Mouse (Mus musculus) neutrophil, adult 5-6 weeks (primary cell): ENCODE results near the gene Cfap97d1. TPM values are rescaled to one million over a fixed set of nuclear protein-coding genes. Genes with fewer than 3 reads are reported as not detected.
A peak's percentile ranks its signal among the peaks of the same experiment; 100 is the strongest.
"Not testable (repeated sequence)": the region's sequence is repeated elsewhere in the genome, so short reads cannot be mapped to it uniquely, and the experiment has no call there.

Experiments
- ATAC-seq: fragments of 151-379, 151-347 bp; 2 replicates; pipeline ENCODE4 v1.8.0; 2017; ENCODE audit warnings: mild to moderate bottlenecking, moderate TSS enrichment; ENCODE audit not compliant: insufficient number of reproducible peaks, poor library complexity, low FRiP score, severe bottlenecking; ENCODE audit errors: extremely low read depth
- total RNA-seq: library from RNA; stranded (forward); fragments of 200-1000 nt; gene quantifications from 2 replicates; pipeline ENCODE4 v1.2.3, GENCODE M21; 2017

Gene Cfap97d1
- total RNA-seq, 1 experiment from 2014 or later, result not detected

DNA sequence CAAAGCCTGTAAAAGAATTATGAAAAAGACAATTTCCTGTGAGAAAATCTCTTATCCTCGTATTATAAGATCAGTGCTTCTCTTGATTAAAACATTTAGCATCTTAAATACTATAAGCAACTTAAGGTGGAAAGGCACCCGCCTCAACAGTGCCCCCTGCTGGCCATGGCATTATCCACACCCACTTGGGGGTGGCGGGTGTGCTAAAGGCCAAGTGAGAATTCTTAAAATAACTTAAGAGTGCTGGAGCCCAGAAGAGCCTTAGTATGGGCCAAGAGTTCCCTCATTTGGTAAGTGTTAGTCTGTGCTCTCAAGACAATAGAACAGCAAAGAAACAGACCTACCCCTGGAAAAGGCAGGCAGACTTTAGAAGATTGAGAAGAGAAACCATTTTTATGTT lies 12.7 kb upstream of the Cfap97d1 start:
- no peak for ATAC-seq

DNA sequence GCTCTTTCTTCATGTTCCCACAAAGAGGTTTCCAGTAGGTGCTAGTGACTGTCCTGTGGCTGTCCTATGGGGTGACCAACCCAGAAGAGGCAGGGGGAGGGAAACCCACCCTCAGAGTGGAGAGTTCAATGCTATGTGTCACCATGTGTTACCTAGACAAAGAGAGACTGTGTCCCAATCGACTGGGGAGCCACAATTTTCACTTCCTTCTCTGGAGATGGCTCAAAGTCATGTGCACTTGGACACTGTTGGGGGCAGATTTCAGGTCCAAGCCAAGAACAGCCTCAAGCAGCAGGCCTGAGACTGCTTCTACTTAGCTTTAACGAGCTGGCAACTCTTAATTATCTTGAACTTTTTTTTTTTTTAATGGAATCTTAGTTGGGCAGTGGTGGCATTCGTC lies 12.0 kb upstream of the Cfap97d1 start:
- ATAC-seq, result no peak

DNA sequence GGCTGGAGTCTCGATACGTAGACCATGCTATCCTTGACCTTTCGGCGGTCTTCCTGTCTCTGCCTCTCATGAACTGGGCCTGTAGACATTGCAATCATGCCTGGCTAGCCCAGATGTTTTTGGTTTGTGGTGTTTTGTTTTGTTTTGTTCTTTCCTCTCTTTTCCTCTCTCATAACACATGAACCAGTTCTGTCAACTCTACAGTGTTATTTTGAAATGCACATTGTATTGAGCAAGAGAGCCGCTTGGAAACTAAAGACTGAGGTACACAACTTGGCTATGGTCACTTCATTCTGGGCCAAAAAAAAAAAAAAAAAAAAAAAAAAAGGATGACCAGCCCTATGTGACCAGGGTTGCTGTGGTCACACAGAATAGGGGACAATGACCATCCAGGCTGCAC lies 11.4 kb upstream of the Cfap97d1 start:
- no peak for ATAC-seq

DNA sequence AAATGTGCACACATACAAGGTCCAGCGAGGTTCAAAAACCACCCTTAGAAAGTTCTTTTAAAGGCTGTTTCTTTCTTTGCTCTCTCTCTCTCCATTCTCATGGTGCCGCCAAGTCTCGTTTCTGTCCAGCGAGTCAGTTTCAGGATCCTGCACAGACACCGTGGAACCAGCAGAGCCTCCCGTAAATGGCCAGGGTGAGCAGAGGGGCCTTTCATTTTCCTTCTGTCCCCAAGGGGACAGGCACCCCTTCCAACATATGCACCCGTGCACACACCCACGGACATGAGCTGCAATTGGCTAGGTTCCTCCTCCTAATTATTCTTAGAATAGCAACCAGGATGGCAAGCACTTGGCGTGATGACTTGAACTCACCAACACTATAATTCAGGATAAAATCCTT lies 10.6 kb upstream of the Cfap97d1 start:
- no peak for ATAC-seq

DNA sequence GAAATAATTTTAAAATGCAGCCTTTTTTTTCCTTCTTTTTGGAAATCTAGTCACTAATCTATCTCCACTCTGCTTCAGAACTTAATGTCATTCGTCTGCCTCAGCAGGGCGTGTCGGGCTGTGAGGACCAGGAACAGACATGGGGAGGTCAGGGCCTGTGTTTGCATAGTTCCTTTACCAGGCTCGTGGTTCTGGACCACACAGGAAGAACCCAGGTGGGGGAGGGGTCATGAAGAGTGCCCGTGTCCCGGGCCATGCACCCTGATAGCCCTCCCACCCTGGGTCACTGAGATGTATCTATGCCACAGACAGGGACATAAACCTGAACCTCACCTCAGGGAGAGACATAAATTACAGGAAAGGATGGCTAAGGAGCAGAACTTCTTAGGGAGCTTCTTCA lies 9.9 kb upstream of the Cfap97d1 start:
- no peak for ATAC-seq

DNA sequence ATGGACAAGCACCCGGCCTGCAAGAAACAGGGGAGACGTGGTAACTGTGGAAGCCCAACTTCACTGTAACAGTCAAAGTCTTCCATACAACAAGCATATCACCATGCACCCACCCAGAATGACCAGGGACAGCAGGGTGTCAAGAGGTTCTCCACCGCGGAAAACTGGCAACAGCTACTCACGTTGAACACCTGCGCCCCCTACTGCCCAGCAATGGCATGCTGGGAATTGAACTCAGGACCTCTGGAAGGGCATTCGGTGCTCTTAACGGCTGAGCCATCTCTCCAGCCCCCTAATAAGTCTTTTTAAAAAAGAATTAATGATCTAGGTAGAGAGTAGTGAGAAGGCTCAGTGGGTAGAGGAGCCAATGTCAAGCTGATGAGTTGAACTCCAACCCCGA lies 9.2 kb upstream of the Cfap97d1 start:
- no peak for ATAC-seq

DNA sequence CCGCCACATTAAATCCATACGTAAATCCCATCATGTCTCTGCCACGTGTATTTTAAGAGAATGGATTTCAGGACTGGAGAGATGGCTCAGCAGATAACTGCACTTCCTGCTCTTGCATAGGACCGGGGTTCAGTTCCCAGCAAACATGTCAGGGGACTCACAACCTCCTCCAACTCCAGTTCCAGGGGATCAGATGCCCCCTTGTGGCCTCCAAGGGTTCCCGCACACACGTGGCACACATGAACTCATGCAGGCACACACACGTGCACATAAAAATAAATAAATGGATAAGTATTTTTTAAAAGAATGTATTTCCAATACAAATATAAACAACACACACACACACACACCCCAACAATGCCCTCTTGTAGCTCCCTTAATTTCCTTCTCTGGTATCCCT lies 7.1 kb upstream of the Cfap97d1 start:
- ATAC-seq, result no peak

DNA sequence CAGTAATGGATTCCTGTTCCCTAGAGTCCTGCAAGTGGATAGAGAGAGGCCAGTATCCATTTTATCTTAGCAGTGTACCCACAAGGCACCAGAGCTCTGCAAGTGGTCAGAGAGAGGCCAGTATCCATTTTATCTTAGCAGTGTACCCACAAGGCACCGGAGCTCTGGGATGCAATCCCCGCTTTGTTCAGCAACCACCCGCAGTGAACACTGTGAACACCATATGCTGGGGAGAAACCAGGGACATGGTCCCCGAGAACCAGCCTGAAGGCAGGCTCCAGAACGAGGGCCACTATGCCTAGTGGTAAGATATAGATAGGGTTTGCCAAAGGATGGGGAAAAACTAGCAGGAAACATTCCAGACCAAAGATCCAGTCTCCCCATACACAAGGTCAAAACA lies 4.9 kb upstream of the Cfap97d1 start:
- ATAC-seq, result no peak

DNA sequence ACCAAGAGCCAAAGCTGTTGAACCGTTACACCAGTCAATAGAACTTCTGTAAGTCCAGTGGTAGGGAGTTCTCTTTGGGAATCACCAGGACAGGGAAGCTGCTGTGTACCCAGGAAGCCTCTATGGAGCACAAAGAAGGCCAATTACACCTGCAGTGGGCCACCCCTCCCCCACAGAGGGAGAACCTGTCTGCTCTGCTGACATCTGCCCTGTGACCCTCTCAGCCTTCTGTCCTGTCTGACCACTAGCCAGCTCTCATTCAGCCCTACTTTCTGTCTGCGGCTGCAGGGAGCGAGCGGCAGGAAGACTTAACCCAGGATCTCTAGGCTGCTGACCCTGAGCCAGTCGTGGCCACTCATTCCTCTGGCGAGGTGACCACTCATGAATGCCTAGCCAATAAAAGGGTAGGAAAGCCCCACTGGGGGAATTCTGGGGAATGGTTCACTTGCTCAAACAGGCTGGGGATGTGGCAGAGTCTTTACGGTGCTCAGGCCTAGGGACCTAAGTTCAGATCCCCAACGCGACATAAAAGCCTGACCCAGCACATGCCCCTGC lies 3.4 kb upstream of the Cfap97d1 start:
- ATAC-seq, result no peak

DNA sequence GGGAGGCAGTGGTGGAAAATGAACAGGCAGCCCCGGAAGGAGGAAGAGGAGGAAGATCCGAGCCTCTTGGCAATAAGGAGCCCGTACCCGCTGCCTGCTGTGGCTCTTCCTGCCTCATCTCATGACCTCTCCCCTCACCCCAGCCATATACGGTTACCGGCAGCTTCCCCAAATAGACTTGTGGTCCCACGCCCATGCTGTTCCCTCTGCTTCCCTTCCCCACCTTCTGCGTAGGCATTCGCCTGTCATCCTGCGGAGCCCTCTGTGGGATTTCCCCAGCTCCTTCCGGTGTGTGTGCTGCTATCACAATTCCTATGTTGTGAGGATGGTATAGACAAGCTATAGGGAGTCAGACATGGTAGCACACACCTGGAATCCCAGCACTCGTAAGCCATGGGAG lies 2.2 kb upstream of the Cfap97d1 start:
- ATAC-seq, result no peak

DNA sequence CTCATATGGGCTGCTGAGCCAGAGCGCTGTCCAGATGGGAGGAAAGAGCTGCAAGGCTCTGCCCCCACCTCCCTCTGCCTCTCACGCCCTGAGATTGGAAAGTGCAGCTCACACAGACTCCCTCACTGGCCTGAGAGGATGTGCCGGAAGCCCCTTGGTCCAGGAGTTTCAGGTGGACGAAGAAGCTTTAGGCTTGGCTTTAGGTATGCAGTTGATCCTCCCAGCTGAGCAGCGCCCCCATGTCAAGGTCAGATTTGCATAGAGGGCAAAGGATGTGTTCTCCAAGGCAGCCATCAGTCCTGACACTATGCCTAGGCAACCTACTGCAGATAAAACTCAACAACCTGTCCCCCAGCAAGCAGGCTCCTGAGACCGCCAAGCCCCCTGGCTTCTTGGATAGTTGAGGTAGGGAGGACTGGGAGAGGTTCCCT lies 1.1 kb upstream of the Cfap97d1 start:
- ATAC-seq, result no peak

DNA sequence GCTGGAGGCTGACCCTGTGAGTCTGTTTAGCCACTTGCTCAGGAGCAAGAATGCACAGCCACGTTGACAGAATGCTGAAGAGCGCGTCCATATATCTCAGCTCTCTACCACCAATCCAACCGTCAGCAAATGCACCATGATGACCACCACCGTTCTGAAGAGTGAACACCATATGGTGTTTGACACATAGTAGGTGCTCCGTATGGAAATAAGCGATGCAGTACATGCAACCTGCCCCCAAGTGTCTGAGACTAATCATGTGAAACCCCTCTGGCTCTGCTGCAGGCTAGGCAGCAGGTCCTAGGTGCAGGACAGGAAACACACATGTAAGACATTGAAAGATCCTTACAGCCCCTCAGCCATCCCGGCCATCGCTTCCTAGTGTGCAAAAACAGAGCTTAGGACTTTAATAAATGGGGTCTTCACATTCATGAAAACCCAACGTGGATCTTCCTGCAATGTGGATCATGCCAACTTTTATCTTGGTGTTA lies 603 bp upstream of the Cfap97d1 start:
- ATAC-seq, result no peak

DNA sequence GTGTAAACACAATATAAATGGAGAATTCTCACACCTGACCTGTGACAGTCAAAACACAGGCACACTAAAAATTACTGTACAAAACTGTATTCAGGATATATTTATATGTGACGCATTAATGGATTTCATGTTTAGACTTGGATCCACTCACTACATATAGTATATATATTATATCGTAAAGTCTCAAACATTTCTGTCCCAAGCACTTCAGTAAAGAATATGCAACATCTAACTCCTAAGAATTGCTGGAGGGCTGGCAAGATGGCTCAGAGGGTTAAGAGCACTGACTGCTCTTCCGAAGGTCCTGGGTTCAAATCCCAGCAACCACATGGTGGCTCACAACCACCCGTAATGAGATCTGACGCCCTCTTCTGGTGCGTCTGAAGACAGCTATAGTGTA lies 1.4 kb downstream of the Cfap97d1 start:
- not testable (repeated sequence) for ATAC-seq

DNA sequence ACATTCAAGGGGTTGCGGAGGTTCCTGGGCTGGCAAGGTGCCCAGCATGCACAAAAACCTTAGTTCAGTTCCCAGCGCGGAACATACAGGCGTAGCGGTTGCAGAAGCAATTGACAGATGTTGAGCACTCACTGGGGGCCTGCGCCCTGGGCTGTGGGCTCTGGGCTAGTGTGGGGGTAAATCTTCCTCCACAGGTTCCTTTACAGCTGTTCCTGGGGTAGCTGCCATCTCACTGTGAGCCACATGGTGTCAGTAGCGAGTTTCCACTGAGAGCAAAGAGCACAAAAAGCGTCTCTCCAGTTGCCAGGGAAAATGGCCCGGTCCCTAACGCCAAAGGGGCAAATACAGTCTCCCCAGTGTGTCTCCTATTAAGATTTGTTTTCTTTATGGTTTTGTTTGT lies 1.9 kb downstream of the Cfap97d1 start:
- peak; percentile 62; the same call in 1 of the 2 replicates for ATAC-seq

DNA sequence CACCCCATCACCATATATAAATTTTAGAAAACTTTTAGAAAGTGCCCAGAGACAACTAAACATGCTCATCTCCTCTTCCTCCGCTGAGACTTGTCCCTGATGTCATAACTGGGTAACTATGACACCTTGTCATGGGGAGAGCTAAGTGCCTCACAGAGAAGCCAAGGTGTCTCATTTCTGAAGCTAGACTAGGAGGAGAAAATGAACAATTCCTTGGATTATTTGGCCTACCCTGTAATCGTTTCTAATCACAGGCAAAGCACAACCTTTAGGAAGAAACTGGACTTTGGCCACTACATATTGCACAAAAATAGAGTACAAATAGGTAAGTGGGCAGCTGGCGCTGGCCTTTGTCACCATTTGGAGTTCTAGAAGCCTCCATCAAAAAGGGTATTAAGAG lies 2.8 kb downstream of the Cfap97d1 start, which contains the start of gene Dusp3:
Gene Dusp3, minus strand, starts transcription at position 101 of the 400 bp plus-strand sequence.
- no peak for ATAC-seq

DNA sequence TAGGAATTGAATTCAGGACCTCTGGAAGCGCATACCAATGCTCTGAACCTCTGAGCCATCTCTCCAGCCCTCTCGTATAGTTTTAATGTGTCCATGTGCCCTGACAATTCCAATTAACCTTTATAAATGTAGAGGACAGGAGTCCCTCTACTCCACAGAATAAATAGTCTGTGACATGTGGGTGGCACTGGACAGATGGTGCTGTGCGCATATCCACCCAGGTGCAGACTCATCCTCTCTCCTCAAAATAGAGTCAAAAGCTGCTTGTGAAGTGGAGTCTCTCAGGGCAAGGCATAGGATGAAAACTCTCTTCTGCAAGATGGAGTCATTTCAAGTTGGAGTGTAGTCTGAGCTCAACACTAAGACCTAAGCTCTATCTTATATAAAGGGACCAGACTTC lies 6.2 kb downstream of the Cfap97d1 start:
- ATAC-seq, result no peak

DNA sequence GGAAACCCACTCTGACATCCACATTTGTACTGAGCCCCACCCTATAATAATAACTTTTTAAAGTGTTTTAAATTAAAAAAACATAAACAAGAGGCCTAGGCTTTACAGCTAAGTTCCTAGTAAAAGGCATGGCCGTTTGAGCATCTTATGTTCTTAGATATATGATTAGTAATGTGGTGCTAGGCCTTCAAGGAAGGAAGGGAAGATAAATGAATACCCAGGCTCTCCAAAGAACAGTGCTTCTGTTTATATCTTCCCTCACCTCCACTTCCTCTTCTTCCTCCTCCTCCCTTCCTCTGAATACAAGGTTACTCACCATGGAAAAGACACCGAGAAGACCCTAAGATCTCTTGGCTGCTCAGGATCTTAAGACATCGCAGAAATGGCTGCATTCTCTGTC lies 7.7 kb downstream of the Cfap97d1 start:
- ATAC-seq, result no peak

DNA sequence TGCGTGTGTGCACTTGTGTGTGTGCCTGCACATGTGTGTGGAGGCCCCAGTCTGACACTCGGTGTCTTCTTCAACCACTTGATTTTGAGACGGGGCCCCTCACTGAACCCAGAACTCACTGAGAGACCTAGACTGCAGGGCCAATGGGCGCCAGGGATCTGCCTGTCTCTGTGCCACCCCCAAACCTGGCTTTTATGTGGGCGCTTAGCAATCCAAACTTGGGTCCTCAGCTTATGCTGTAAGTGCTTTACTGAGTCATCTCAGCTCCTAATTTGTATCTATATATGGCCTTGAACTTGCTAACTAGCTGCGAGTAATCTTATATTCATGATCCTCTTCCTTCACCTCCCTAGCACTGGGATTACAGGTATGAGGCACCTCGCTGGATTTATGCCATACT lies 8.3 kb downstream of the Cfap97d1 start:
- no peak for ATAC-seq

DNA sequence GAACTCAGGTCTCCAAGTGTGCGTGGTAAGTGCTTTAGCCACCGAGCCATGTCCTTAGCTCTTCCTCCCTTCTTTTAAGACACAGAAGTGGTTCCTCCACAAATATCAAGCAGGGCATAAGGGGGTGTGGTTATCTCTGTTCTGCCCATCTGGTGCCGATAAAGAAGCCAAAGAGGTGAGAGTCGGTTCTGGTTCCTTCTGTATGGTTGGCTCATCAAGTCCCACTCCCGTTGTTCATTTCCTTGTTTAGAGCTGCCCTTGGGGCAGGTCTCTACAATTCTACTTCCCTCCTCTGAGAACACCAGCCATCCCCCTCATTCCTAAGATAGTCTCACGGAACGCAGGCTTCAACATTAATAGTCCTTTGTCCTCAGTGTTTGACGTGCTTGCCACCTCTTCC lies 10.0 kb downstream of the Cfap97d1 start:
- no peak for ATAC-seq

DNA sequence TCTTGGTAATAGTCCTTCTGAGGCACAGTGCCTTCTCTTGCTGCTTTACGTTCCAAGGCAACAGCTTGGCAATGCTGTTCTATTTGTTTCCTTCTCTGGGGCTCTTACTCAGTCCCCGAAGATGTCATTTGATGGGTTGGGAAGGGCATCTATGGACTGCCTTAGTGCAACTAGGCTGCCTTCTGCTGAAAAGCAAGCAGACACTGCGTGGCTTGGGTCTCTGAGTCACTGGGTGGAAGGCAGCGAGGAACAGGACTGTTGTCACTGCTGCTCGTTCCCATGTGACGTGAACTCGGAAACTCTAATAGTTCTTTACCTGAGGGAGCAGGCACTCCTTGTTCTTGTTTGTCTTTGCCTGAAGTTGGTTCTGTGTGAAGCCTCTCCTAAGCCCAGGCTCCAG lies 11.9 kb downstream of the Cfap97d1 start:
- no peak for ATAC-seq

DNA sequence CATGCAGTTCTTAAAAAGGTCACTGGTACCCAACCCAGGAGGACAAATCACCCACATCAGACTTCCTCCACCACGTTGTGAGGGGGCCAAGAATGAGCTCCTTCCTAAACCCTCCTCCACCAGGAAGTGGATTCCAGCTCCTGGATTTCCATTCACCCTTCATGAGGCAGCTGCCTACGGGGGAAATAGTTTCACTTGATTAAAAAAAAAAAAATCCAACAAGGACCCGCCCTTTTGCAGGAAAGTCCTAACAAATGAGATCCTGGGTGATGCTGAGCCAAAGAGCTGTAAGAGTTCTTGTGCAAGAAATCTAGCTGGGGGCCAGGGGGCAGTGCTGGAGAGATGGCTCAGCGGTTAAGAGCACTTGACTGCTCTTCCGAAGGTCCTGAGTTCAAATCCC lies 14.2 kb downstream of the Cfap97d1 start:
- ATAC-seq, result no peak
